Mouse (Mus musculus) lung, postnatal 0 days (tissue): ENCODE results near the gene Rc3h1.

Experiments
- CTCF ChIP-seq: IDR thresholded peaks from 2 replicates; pipeline ENCODE4 v1.5.1; 2016; ENCODE audit warnings: antibody characterized with exemption, mild to moderate bottlenecking
- EP300 ChIP-seq: IDR thresholded peaks from 2 replicates; pipeline ENCODE4 v1.6.1; 2016; ENCODE audit warnings: antibody characterized with exemption, mild to moderate bottlenecking, control low read depth

DNA sequence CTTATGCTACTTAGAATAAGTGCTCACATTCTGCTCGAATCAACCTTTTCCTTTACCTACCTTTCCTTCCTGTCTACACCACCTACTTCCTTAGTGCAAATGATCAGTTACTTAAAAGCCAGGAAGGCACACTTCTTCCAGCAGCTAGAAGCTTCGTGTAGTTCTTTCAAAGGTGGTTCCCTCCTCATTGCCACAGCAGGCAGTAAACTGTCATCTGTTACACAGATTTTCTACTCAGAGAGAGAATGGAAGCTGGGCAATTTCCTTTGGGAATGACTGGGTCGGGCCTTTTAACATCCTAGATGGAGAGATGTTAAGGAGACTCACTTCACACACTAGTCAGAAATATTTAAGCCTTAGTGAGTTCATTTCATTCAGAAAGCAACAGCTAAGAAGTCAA is 99.3 kb downstream of the Rc3h1 start:
- TF ChIP-seq CTCF, result no peak
- TF ChIP-seq EP300, result no peak
